Mouse (Mus musculus) left cerebral cortex, postnatal 14 days (tissue): ENCODE results near the gene Ston1. TPM values are rescaled to one million over a fixed set of nuclear protein-coding genes. Genes with fewer than 3 reads are reported as not detected.

ENCODE experiments used
- DNase-seq, 2 experiments: peaks; one replicate each; pipeline ENCODE4 v3.0.0; 2021 to 2022; ENCODE audit warnings: low spot score in 2 of 2, mixed read lengths in 1 of 2
- intact Hi-C: fragments of 180-260 bp; cut with DNase I; formaldehyde crosslinking; loops from one replicate; pipeline ENCODE4 v1.15.1; 2025
- total RNA-seq, 2 experiments: library from RNA; stranded (reverse); gene quantifications; 2 replicates each; pipeline ENCODE4 v1.2.3; 2021

Gene Ston1
- total RNA-seq, 2 experiments from 2014 or later = 4.4 to 6.6 TPM

- DNase-seq = peak; percentile 88 to 93
- intact Hi-C loops = loop anchor here (1.0 to 10.0 kb wide), 2 partner anchors 100 to 282 kb away; no protein-coding TSS in a partner anchor
These were observed 55.4 kb downstream of the Ston1 start for GRCm38 (mm10) chr17:88652702-88653374.

GRCm38 (mm10) chr17:88653375-88653769 is 55.9 kb downstream of the Ston1 start:
- intact Hi-C loops = loop anchor here (10.0 kb wide), 1 partner anchor 281 kb away; no protein-coding TSS in a partner anchor
- no peak for DNase-seq

GRCm38 (mm10) chr17:88658510-88658909 is 61.0 kb downstream of the Ston1 start:
- DNase-seq = peak in 1 of 2 experiments; percentile 35
- intact Hi-C loops = loop anchor here (10.0 kb wide), 1 partner anchor 276 kb away; no protein-coding TSS in a partner anchor

- DNase-seq = no peak
- intact Hi-C loops = no loop called here
These were observed 68.6 kb downstream of the Ston1 start for GRCm38 (mm10) chr17:88666076-88666475.

GRCm38 (mm10) chr17:88668452-88668851 is 71.0 kb downstream of the Ston1 start, which contains the start of gene Gtf2a1l:
Gene Gtf2a1l, plus strand, starts transcription at chr17:88668660.
- intact Hi-C loops = no loop called here
- peak in 1 of 2 experiments; percentile 44 for DNase-seq

GRCm38 (mm10) chr17:88669921-88670320 is 72.4 kb downstream of the Ston1 start:
- intact Hi-C loops = loop anchor here (5.0 kb wide), 1 partner anchor 82 kb away; no protein-coding TSS in a partner anchor
- DNase-seq = no peak

GRCm38 (mm10) chr17:88670800-88671199 is 73.3 kb downstream of the Ston1 start:
- DNase-seq = no peak
- intact Hi-C loops = loop anchor here (5.0 kb wide), 1 partner anchor 82 kb away; no protein-coding TSS in a partner anchor

- peak in 1 of 2 experiments; percentile 30 for DNase-seq
- intact Hi-C loops = no loop called here
These were observed 78.1 kb downstream of the Ston1 start for GRCm38 (mm10) chr17:88675310-88676309.

GRCm38 (mm10) chr17:88688226-88688625 is 90.7 kb downstream of the Ston1 start:
- DNase-seq = no peak
- intact Hi-C loops = no loop called here

- intact Hi-C loops = no loop called here
- peak in 1 of 2 experiments; percentile 20 for DNase-seq
These were observed 99.3 kb downstream of the Ston1 start for GRCm38 (mm10) chr17:88696656-88697333.

- no peak for DNase-seq
- intact Hi-C loops = no loop called here
These were observed 103.4 kb downstream of the Ston1 start for GRCm38 (mm10) chr17:88700901-88701300.

- DNase-seq = peak in 1 of 2 experiments; percentile 27
- intact Hi-C loops = no loop called here
These were observed 104.9 kb downstream of the Ston1 start for GRCm38 (mm10) chr17:88702345-88702744.

GRCm38 (mm10) chr17:88703112-88703511 is 105.6 kb downstream of the Ston1 start:
- DNase-seq = no peak
- intact Hi-C loops = no loop called here

- no peak for DNase-seq
- intact Hi-C loops = no loop called here
These were observed 108.8 kb downstream of the Ston1 start for GRCm38 (mm10) chr17:88706231-88706649.

Other genes starting within 250 kb of the Ston1 start
- gene Foxn2, start 157.0 kb upstream of the Ston1 start, total RNA-seq = 10 to 100 TPM; 11.5 to 12.1 TPM
- gene Ppp1r21, start 67.6 kb upstream of the Ston1 start, total RNA-seq = 10 to 100 TPM; 67.4 to 78.8 TPM
- gene Gtf2a1l, start 71.0 kb downstream of the Ston1 start, total RNA-seq = under 1 TPM; 0.51 to 0.70 TPM
- gene Lhcgr, start 194.3 kb downstream of the Ston1 start, total RNA-seq = under 1 TPM; 0.32 to 0.40 TPM